Mouse (Mus musculus) heart, embryonic 16.5 days (tissue): ENCODE data around the gene Atp6v1g2. TPM values are rescaled to one million over a fixed set of nuclear protein-coding genes. Genes with fewer than 3 reads are reported as not detected.

Experiments
- ATAC-seq: fragments of 200-750 bp; cut with Nextera tagmentation; replicated peaks from 2 replicates; pipeline ENCODE4 v1.8.0; 2017; ENCODE audit warnings: moderate number of reproducible peaks; ENCODE audit not compliant: insufficient read depth, low FRiP score; ENCODE audit errors: extremely low read depth
- H3K27ac ChIP-seq: fragments of 300-500 bp; sonication (generic); 2 replicates; pipeline ENCODE4 v1.5.1; 2014; ENCODE audit warnings: mild to moderate bottlenecking, low read length, control low read depth, moderate library complexity
- H3K27me3 ChIP-seq: fragments of 300-500 bp; sonication (generic); 2 replicates; pipeline ENCODE4 v1.6.1; 2014; ENCODE audit warnings: low read length, mixed read lengths; ENCODE audit not compliant: control insufficient read depth, insufficient read depth
- H3K36me3 ChIP-seq: fragments of 300-500 bp; sonication (generic); 2 replicates; pipeline ENCODE4 v1.6.1; 2014; ENCODE audit not compliant: control insufficient read depth, insufficient read depth
- H3K4me1 ChIP-seq: fragments of 300-500 bp; sonication (generic); 2 replicates; pipeline ENCODE4 v1.6.1; 2014; ENCODE audit warnings: low read length, mixed read lengths; ENCODE audit not compliant: control insufficient read depth, insufficient read depth
- H3K4me2 ChIP-seq: fragments of 300-500 bp; sonication (generic); 2 replicates; pipeline ENCODE4 v1.6.1; 2014; ENCODE audit warnings: low read depth, mild to moderate bottlenecking, control low read depth, low read length
- H3K4me3 ChIP-seq: fragments of 300-500 bp; sonication (generic); 2 replicates; pipeline ENCODE4 v1.5.1; 2014; ENCODE audit warnings: mild to moderate bottlenecking, control low read depth, low read length
- H3K9ac ChIP-seq: fragments of 300-500 bp; sonication (generic); 2 replicates; pipeline ENCODE4 v1.6.1; 2014; ENCODE audit warnings: low read length, control low read depth
- H3K9me3 ChIP-seq: fragments of 300-500 bp; sonication (generic); replicated peaks from 2 replicates; pipeline ENCODE4 v1.6.1; 2016; ENCODE audit warnings: low read length; ENCODE audit not compliant: control insufficient read depth
- WGBS: fragments of 180-500 bp; shearing (Covaris S2); extraction: QIAGEN DNeasy Blood & Tissue Kit; methylation state at CpG from one replicate; pipeline ENCODE4 v1.1.7; 2014; 5-methylcytosine and 5-hydroxymethylcytosine counted together
- microRNA-seq: library from miRNA; unstranded; fragments of <30 nt; microRNA quantifications from one replicate; pipeline ENCODE4, GENCODE M21; 2017
- polyA plus RNA-seq: library from polyadenylated mRNA; unstranded; fragments of >200 nt; fragmentation: Nextera tagmentation; extraction: Ambion mirVana; gene quantifications from 2 replicates; pipeline ENCODE4 v1.2.1, GENCODE M21; 2015

The Atp6v1g2 gene
- polyA plus RNA-seq, 1 experiment from 2014 or later: 10.1 TPM

DNA sequence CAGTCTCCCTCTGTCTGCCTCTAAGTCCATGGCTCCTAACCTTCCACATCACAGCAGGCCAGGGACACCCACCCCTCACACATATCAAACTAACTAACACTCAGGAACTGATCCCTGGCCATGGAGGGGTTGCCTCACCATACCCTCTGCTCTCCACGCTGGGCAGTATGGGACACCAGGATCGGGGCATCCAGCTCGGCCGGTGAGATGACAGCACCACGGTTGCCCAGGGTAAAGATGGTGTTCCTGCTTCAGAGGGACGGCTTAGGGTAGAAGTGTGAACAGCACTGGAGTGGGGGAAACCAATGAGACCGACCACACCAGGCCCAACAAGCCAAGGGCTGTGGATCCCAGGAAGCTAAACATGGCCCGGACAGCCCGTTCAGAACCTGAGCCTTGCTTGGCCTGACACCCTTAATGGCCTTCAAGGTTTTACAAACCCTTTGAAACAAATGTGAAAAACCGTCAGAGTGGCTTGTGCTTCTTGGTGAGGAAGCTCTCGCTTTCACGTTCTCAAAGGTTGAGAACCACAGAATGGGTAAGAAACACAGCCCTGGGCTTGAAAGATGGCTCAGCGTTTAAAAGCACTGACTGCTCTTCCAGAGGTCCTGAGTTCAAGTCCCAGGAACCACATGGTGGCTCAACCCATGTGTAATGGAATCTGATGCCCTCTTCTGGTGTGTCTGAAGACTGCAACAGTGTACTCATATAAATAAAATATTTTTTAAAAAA lies 45.7 kb downstream of the Atp6v1g2 start:
- Histone ChIP-seq H3K27me3 (peaks cover 21% of the 10 kb centered on the region), H3K4me3 (no peak overlapping the region), H3K27ac (no peak overlapping the region), H3K4me2 (no peak overlapping the region), H3K9me3 (no peaks in the 10 kb centered on the region), H3K9ac (no peak overlapping the region), H3K36me3 (no peaks in the 10 kb centered on the region), H3K4me1 (no peaks in the 10 kb centered on the region)
- ATAC-seq: no peak
- 81% methylated on average over 13 of the region's 13 CpGs for WGBS

DNA sequence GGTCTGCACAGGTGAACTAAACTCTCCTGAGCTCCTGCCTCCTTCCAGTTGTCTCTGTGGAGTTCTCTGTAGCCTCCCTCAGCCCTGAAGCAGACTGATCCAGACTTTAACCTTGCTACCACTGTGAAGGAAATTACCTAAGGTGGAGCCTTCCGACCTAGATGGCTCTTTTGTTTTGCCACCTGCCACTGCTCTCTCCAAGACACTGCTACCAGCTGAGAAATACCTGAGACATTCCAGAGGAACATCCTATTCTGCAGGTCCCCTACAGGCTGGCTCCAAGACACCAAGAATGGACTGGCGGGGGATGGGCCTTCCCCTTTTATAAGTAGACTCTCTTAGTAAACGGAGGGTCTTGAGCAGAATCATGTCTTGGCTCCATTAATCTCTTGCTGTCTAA lies 46.8 kb downstream of the Atp6v1g2 start:
- no peaks in the 10 kb centered on the region for H3K4me1 ChIP-seq

DNA sequence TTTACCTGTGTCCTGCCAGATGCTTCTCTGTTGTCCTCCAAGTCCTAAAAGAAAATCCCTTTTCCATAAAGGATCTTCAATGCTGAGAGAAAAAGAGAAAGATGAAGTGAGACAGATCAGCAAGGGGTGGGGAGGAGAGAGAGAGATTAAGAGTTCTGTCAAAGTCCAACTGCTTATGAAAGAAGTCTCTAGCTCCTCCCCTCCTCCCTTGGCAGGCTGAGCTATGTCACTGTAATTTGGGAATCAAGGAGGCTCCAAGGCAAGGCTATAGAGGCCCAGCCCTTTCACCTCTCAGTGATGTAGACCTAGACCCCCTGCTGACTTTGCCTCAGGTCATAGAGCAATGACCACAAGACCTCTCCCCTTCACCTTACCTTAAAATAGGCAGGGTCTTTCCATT lies 52.0 kb downstream of the Atp6v1g2 start:
- H3K27me3 ChIP-seq: peaks cover 6% of the 10 kb centered on the region; the same call in 1 of the 2 replicates
- H3K4me1 ChIP-seq: no peaks in the 10 kb centered on the region
- H3K4me3 ChIP-seq: no peak overlapping the region
- no peaks in the 10 kb centered on the region for H3K9me3 ChIP-seq
- H3K9ac ChIP-seq: no peak overlapping the region
- ATAC-seq: no peak
- H3K36me3 ChIP-seq: no peaks in the 10 kb centered on the region
- H3K4me2 ChIP-seq: no peak overlapping the region
- no peak overlapping the region for H3K27ac ChIP-seq

More for the DNA sequence above, 46.8 kb downstream of the Atp6v1g2 start:
- H3K4me2 ChIP-seq: no peak overlapping the region
- H3K9me3 ChIP-seq: no peaks in the 10 kb centered on the region
- ATAC-seq: no peak
- no peak overlapping the region for H3K27ac ChIP-seq
- WGBS: 72% methylated on average over 3 of the region's 3 CpGs
- H3K27me3 ChIP-seq: peaks cover 22% of the 10 kb centered on the region
- H3K9ac ChIP-seq: no peak overlapping the region
- no peaks in the 10 kb centered on the region for H3K36me3 ChIP-seq
- no peak overlapping the region for H3K4me3 ChIP-seq

Small RNA genes within 50 kb of the gene (microRNA-seq; reads per million reads assigned to microRNA genes)
- gene Mir6973a: not detected
- gene Mir6974: not detected
- gene Mir6975: 3.1 reads per million, percentile 11 among the genes with 10 or more reads in this experiment
- not detected for gene Mir8094

Other genes with a start within 250 kb of the Atp6v1g2 start
- gene Vars, start 232.7 kb upstream of the Atp6v1g2 start, polyA plus RNA-seq: 69.9 and 75.0 TPM in 2 replicates
- gene Vwa7, start 217.1 kb upstream of the Atp6v1g2 start, polyA plus RNA-seq: 0.27 and 0.34 TPM in 2 replicates
- gene Sapcd1, start 205.6 kb upstream of the Atp6v1g2 start, polyA plus RNA-seq: 1.9 and 3.0 TPM in 2 replicates
- gene Msh5, start 186.9 kb upstream of the Atp6v1g2 start, polyA plus RNA-seq: 3.5 and 3.7 TPM in 2 replicates
- gene Clic1, start 183.7 kb upstream of the Atp6v1g2 start, polyA plus RNA-seq: 349 and 372 TPM in 2 replicates
- 171 and 193 TPM in 2 replicates for gene Ddah2, start 174.6 kb upstream of the Atp6v1g2 start, polyA plus RNA-seq
- gene Ly6g6c, start 168.3 kb upstream of the Atp6v1g2 start, polyA plus RNA-seq: 0.17 TPM in 1 of 2 replicates, not detected in the other
- 0.16 and 0.54 TPM in 2 replicates for gene Mpig6b, start 167.5 kb upstream of the Atp6v1g2 start, polyA plus RNA-seq
- 0.72 and 0.84 TPM in 2 replicates for gene Ly6g6e, start 156.8 kb upstream of the Atp6v1g2 start, polyA plus RNA-seq
- 1.9 and 3.4 TPM in 2 replicates for gene Ly6g6d, start 155.6 kb upstream of the Atp6v1g2 start, polyA plus RNA-seq
- 0.29 and 0.39 TPM in 2 replicates for gene Ly6g6f, start 148.1 kb upstream of the Atp6v1g2 start, polyA plus RNA-seq
- 80.9 and 83.3 TPM in 2 replicates for gene Abhd16a, start 144.4 kb upstream of the Atp6v1g2 start, polyA plus RNA-seq
- gene Ly6g5c, start 125.4 kb upstream of the Atp6v1g2 start, polyA plus RNA-seq: 0.72 TPM in 1 of 2 replicates, not detected in the other
- gene Ly6g5b, start 118.2 kb upstream of the Atp6v1g2 start, polyA plus RNA-seq: 0.57 and 0.63 TPM in 2 replicates
- 13.6 and 14.9 TPM in 2 replicates for gene Gpank1, start 112.2 kb upstream of the Atp6v1g2 start, polyA plus RNA-seq
- gene Csnk2b, start 111.6 kb upstream of the Atp6v1g2 start, polyA plus RNA-seq: 224 and 232 TPM in 2 replicates
- gene D17H6S53E, start 107.3 kb upstream of the Atp6v1g2 start, polyA plus RNA-seq: 10.1 and 10.2 TPM in 2 replicates
- gene Apom, start 101.6 kb upstream of the Atp6v1g2 start, polyA plus RNA-seq: 0.60 and 0.89 TPM in 2 replicates
- 37.5 and 40.5 TPM in 2 replicates for gene Bag6, start 98.5 kb upstream of the Atp6v1g2 start, polyA plus RNA-seq
- 103 and 113 TPM in 2 replicates for gene Prrc2a, start 68.8 kb upstream of the Atp6v1g2 start, polyA plus RNA-seq
- gene Aif1, start 57.6 kb upstream of the Atp6v1g2 start, polyA plus RNA-seq: 6.0 and 10.9 TPM in 2 replicates
- gene Lst1, start 45.2 kb upstream of the Atp6v1g2 start, polyA plus RNA-seq: 7.9 and 8.2 TPM in 2 replicates
- gene Ltb, start 39.2 kb upstream of the Atp6v1g2 start, polyA plus RNA-seq: 3.5 and 6.4 TPM in 2 replicates
- gene Tnf, start 31.7 kb upstream of the Atp6v1g2 start, polyA plus RNA-seq: 0.20 and 0.33 TPM in 2 replicates
- 0.27 and 0.79 TPM in 2 replicates for gene Lta, start 28.3 kb upstream of the Atp6v1g2 start, polyA plus RNA-seq
- gene Gm16181, start 12.8 kb upstream of the Atp6v1g2 start, polyA plus RNA-seq: 0.41 and 1.2 TPM in 2 replicates
- gene Nfkbil1, start 2.1 kb downstream of the Atp6v1g2 start, polyA plus RNA-seq: 8.4 and 8.8 TPM in 2 replicates
- gene Ddx39b, start 8.1 kb downstream of the Atp6v1g2 start, polyA plus RNA-seq: 256 and 260 TPM in 2 replicates
- 90.5 and 110 TPM in 2 replicates for gene H2-D1, start 29.1 kb downstream of the Atp6v1g2 start, polyA plus RNA-seq
- gene H2-Q1, start 86.7 kb downstream of the Atp6v1g2 start, polyA plus RNA-seq: not detected in 2 replicates
- gene H2-Q2, start 108.6 kb downstream of the Atp6v1g2 start, polyA plus RNA-seq: 0.82 and 2.1 TPM in 2 replicates
- gene H2-Q4, start 146.0 kb downstream of the Atp6v1g2 start, polyA plus RNA-seq: 3.2 and 4.1 TPM in 2 replicates
- gene H2-Q6, start 191.2 kb downstream of the Atp6v1g2 start, polyA plus RNA-seq: 1.1 and 2.8 TPM in 2 replicates
- gene H2-Q7, start 205.5 kb downstream of the Atp6v1g2 start, polyA plus RNA-seq: 3.7 and 5.9 TPM in 2 replicates
- 0.55 and 0.58 TPM in 2 replicates for gene H2-Q10, start 236.4 kb downstream of the Atp6v1g2 start, polyA plus RNA-seq